Mouse (Mus musculus): Measurements from ENCODE around the gene Phf12.

- TF ChIP-seq CTCF (IDR thresholded peaks at IDR 0.05; ENCODE audit: control insufficient read depth, insufficient read depth, insufficient read length) (no peak), CEBPB (IDR thresholded peaks at IDR 0.05; ENCODE audit: low read depth) (no peak), USF1 (IDR thresholded peaks at IDR 0.05; ENCODE audit: low read depth) (no peak), MAX (IDR thresholded peaks at IDR 0.05) (no peak)
Measured at GRCm38 (mm10) chr11:78074666-78075065, 92.1 kb downstream of the Phf12 start.
